Mouse (Mus musculus) CH12.LX (cell line): ENCODE data around the gene Pcna.
"Not testable (repeated sequence)": the region's sequence is repeated elsewhere in the genome, so short reads cannot be mapped to it uniquely, and the experiment has no call there.

Experiments
- CHD2 ChIP-seq: IDR thresholded peaks from 2 replicates; pipeline ENCODE4 v1.6.1; 2011; ENCODE audit warnings: low read length, improper control_type of control experiment
- CTCF ChIP-seq, 2 experiments: IDR thresholded peaks in 1 of 2; conservative IDR thresholded peaks in 1 of 2; 2 replicates each; pipeline ENCODE4 v1.5.1; 2011 to 2012; ENCODE audit warnings: low read depth in 2 of 2, low read length in 2 of 2, improper control_type of control experiment in 1 of 2, inconsistent platforms in 1 of 2, mild to moderate bottlenecking in 1 of 2, moderate library complexity in 1 of 2
- ETS1 ChIP-seq: conservative IDR thresholded peaks from 2 replicates; pipeline ENCODE4 v1.6.1; 2012; ENCODE audit warnings: low read depth, mild to moderate bottlenecking, inconsistent platforms, low read length, improper control_type of control experiment, moderate library complexity
- MAFK ChIP-seq: IDR thresholded peaks from 2 replicates; pipeline ENCODE4 v1.6.1; 2011; ENCODE audit warnings: low read length, improper control_type of control experiment; ENCODE audit not compliant: insufficient replicate concordance
- MXI1 ChIP-seq: IDR thresholded peaks from 2 replicates; pipeline ENCODE4 v1.6.1; 2011; ENCODE audit warnings: mild to moderate bottlenecking, low read depth, low read length, improper control_type of control experiment
- POLR2A ChIP-seq: IDR thresholded peaks from 2 replicates; pipeline ENCODE4 v1.6.1; 2011; ENCODE audit warnings: low read depth, mild to moderate bottlenecking, improper control_type of control experiment, low read length
- RAD21 ChIP-seq: IDR thresholded peaks from 2 replicates; pipeline ENCODE4 v1.6.1; 2011; ENCODE audit warnings: low read depth, mild to moderate bottlenecking, low read length, improper control_type of control experiment, moderate library complexity
- RCOR1 ChIP-seq: conservative IDR thresholded peaks from 2 replicates; pipeline ENCODE4 v1.6.1; 2012; ENCODE audit warnings: low read depth, mild to moderate bottlenecking, inconsistent platforms, low read length, improper control_type of control experiment
- SIN3A ChIP-seq: IDR thresholded peaks from 2 replicates; pipeline ENCODE4 v1.6.1; 2012; ENCODE audit warnings: low read length, improper control_type of control experiment, inconsistent platforms
- ZMIZ1 ChIP-seq: IDR thresholded peaks from 2 replicates; pipeline ENCODE4 v1.6.1; 2012; ENCODE audit warnings: low read depth, mild to moderate bottlenecking, inconsistent platforms, low read length, improper control_type of control experiment

DNA sequence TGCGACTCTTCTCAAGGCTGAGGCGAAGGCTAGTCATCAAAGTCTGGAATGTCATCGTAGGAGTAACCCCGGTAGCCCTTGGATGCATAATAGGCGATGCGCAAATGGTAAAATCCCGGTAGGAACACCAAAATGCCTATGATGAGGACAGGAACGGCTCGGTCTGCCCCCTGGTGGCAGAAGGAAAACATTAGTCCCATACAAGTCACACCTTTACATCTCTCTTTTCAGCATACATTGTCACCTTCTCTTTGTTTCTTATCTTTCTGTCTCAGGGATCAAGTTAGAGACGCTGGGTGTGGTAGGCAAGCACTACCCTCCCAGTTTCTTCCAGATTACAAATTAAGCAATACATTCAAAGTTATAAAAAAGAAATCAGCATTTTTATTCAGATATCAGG, 12.7 kb downstream of the Pcna start:
- TF ChIP-seq MAFK, POLR2A, MXI1, SIN3A, ZMIZ1, RCOR1, ETS1, CHD2: not testable (repeated sequence)
- TF ChIP-seq CTCF (conservative IDR thresholded peaks at IDR 0.05 in 1 of 2, IDR thresholded peaks at IDR 0.05 in 1 of 2; ENCODE audit: low read depth in 2 of 2, low read length in 2 of 2) (peak; percentile 30 to 55; a peak in 2 of 4 replicates), RAD21 (peak; percentile 36)
